ENCODE assay signal across 10 mouse cellular contexts in the genomic region with DNA sequence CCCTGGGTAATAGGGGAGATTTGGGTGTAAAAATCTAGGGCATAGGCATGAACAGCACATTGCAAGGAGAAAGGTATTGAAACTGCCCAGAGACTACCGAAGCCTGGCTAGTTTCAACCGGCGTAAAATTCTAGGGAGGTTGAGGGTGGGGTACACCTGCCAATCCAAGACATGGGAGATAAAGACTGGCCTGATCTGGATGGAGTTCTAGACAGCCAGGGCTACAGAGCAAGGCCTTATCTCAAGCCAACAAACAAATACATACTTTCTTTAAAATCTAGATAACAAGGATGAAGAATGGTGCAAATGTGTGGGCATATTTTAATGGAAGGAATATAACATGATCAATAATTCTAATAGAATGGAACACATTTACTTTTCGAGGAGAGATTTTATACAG. TPM values are rescaled to one million over a fixed set of nuclear protein-coding genes. Genes with fewer than 3 reads are reported as not detected.
DNase-seq lines count a peak whose midpoint lies in the region; ATAC-seq lines count a peak whose summit lies in the region.
"Had no signal": no experiment of that assay in that cellular context is flagged by ENCODE, and none has a peak within 500 bp of the region (broad histone marks: within the 10 kb centered on the region; RNA-seq: fewer than 3 reads in every experiment).

No protein-coding gene starts in this region.

- peaks cover 27% of the 10 kb centered on the region for H3K4me1 ChIP-seq in kidney, embryonic 16.5 days (ENCODE audit: insufficient read depth, low read length)
- H3K4me1 ChIP-seq in forebrain, embryonic 11.5 days (replicated peaks; ENCODE audit: control insufficient read depth, insufficient read depth, low read length): peaks cover 6% of the 10 kb centered on the region; the same call in 1 of the 2 replicates
- H3K4me1 ChIP-seq in limb, embryonic 15.5 days: peaks cover 24% of the 10 kb centered on the region
- peaks cover 7% of the 10 kb centered on the region for H3K4me1 ChIP-seq in neural tube, embryonic 14.5 days (ENCODE audit: control insufficient read depth, insufficient read depth, low read length)

- no peak; the same call in 1 of the 2 replicates for ATAC-seq in kidney, embryonic 16.5 days (ENCODE audit: low FRiP score, low TSS enrichment)
- ATAC-seq in forebrain, embryonic 11.5 days (replicated peaks; ENCODE audit: low FRiP score): no peak
- no peak for ATAC-seq in limb, embryonic 15.5 days (ENCODE audit: insufficient number of reproducible peaks, low FRiP score, low TSS enrichment, low read depth)
- ATAC-seq in neural tube, embryonic 14.5 days (ENCODE audit: low read depth): no peak

- no peak overlapping the region for H3K27ac ChIP-seq in kidney, embryonic 16.5 days (ENCODE audit: low read length)
- H3K27ac ChIP-seq in forebrain, embryonic 11.5 days (ENCODE audit: low read depth, low read length): no peak overlapping the region
- H3K27ac ChIP-seq in limb, embryonic 15.5 days: no peak overlapping the region
- H3K27ac ChIP-seq in neural tube, embryonic 14.5 days (ENCODE audit: low read depth, low read length): no peak overlapping the region

- H3K36me3 ChIP-seq in kidney, embryonic 16.5 days (ENCODE audit: insufficient read depth, low read length): peaks cover 24% of the 10 kb centered on the region
- H3K36me3 ChIP-seq in forebrain, embryonic 11.5 days (ENCODE audit: control insufficient read depth, insufficient read depth, low read length): peaks cover 4% of the 10 kb centered on the region; the same call in 1 of the 2 replicates
- H3K36me3 ChIP-seq in limb, embryonic 15.5 days: peaks cover 23% of the 10 kb centered on the region
- H3K36me3 ChIP-seq in neural tube, embryonic 14.5 days (ENCODE audit: control insufficient read depth, insufficient read depth, low read length): peaks cover 19% of the 10 kb centered on the region

- H3K9ac ChIP-seq in kidney, embryonic 16.5 days (replicated peaks; ENCODE audit: low read length): peak overlapping the region; percentile 68; the same call in 1 of the 2 replicates
- peak overlapping the region; percentile 67; the same call in 1 of the 2 replicates for H3K9ac ChIP-seq in forebrain, embryonic 11.5 days (ENCODE audit: low read length)
- no peak overlapping the region for H3K9ac ChIP-seq in limb, embryonic 15.5 days
- peak overlapping the region; percentile 51; the same call in 1 of the 2 replicates for H3K9ac ChIP-seq in neural tube, embryonic 14.5 days (replicated peaks; ENCODE audit: low read depth, low read length)

- peak overlapping the region; percentile 92 for H3K4me2 ChIP-seq in kidney, embryonic 16.5 days (replicated peaks; ENCODE audit: low read depth, low read length)
- H3K4me2 ChIP-seq in forebrain, embryonic 11.5 days (ENCODE audit: low read depth, low read length, severe bottlenecking): peak overlapping the region; percentile 68
- H3K4me2 ChIP-seq in limb, embryonic 15.5 days: peak overlapping the region; percentile 62
- H3K4me2 ChIP-seq in neural tube, embryonic 14.5 days (ENCODE audit: low read depth, low read length): peak overlapping the region; percentile 63

- intact Hi-C loops in left cerebral cortex, postnatal 10 days (cut with DNase I): no loop called here

- no peak for DNase-seq in kidney, postnatal 36 days
- DNase-seq in forebrain, embryonic 11.5 days (ENCODE audit: low spot score): no peak
- no peak for DNase-seq in layer of hippocampus, postnatal 10 days (ENCODE audit: low spot score in 2 of 2)
- DNase-seq in left cerebral cortex, postnatal 10 days (ENCODE audit: extremely low spot score in 1 of 2, low spot score in 2 of 2): no peak
- DNase-seq in layer of hippocampus, postnatal 36 days: no peak
- DNase-seq: right cerebral cortex, postnatal 4 days had no signal

- H3K9me3 ChIP-seq in kidney, embryonic 16.5 days (ENCODE audit: low read length): no peaks in the 10 kb centered on the region
- H3K9me3 ChIP-seq in forebrain, embryonic 11.5 days (ENCODE audit: control insufficient read depth, low read length): no peaks in the 10 kb centered on the region
- no peaks in the 10 kb centered on the region for H3K9me3 ChIP-seq in limb, embryonic 15.5 days
- no peaks in the 10 kb centered on the region for H3K9me3 ChIP-seq in neural tube, embryonic 14.5 days (ENCODE audit: control insufficient read depth, low read length)

- H3K4me3 ChIP-seq in kidney, embryonic 16.5 days (ENCODE audit: low read length): peak overlapping the region; percentile 77
- H3K4me3 ChIP-seq in forebrain, embryonic 11.5 days (ENCODE audit: low read depth, low read length): peak overlapping the region; percentile 68
- peak overlapping the region; percentile 79 for H3K4me3 ChIP-seq in limb, embryonic 15.5 days
- H3K4me3 ChIP-seq in neural tube, embryonic 14.5 days (ENCODE audit: low read depth, low read length): peak overlapping the region; percentile 46

- H3K27me3 ChIP-seq in kidney, embryonic 16.5 days (ENCODE audit: insufficient read depth, low read length): no peaks in the 10 kb centered on the region
- H3K27me3 ChIP-seq in forebrain, embryonic 11.5 days (ENCODE audit: control insufficient read depth, insufficient read depth, low read length): peaks cover 14% of the 10 kb centered on the region
- H3K27me3 ChIP-seq in limb, embryonic 15.5 days: peaks cover 24% of the 10 kb centered on the region
- H3K27me3 ChIP-seq in neural tube, embryonic 14.5 days (ENCODE audit: control insufficient read depth, insufficient read depth, low read length): peaks cover 7% of the 10 kb centered on the region

- 43% methylated on average over 4 of the region's 4 CpGs for WGBS in kidney, embryonic 16.5 days
- WGBS in forebrain, embryonic 11.5 days: 44% methylated on average over 4 of the region's 4 CpGs
- 48% methylated on average over 4 of the region's 4 CpGs for WGBS in limb, embryonic 15.5 days
- 54% methylated on average over 4 of the region's 4 CpGs for WGBS in neural tube, embryonic 14.5 days

RNA-seq across cellular contexts. Expression of gene Shkbp1, which starts 1.0 kb away (rescaled TPM):
- 51.4 and 56.9 TPM in 2 replicates for polyA plus RNA-seq in kidney, embryonic 16.5 days (2015; fragmentation: Nextera tagmentation; extraction: Ambion mirVana)
- polyA plus RNA-seq in forebrain, embryonic 11.5 days (2014; fragmentation: Nextera tagmentation; extraction: Ambion mirVana): 64.3 and 67.6 TPM in 2 replicates
- 33.6 and 36.4 TPM in 2 replicates for polyA plus RNA-seq in limb, embryonic 15.5 days (2015; fragmentation: Nextera tagmentation; extraction: Ambion mirVana)
- polyA plus RNA-seq in neural tube, embryonic 14.5 days (2014; fragmentation: Nextera tagmentation; extraction: Ambion mirVana): 29.6 and 35.6 TPM in 2 replicates
- 10 to 100 TPM; 24.9 to 29.9 TPM for total RNA-seq in layer of hippocampus, postnatal 10 days (2021)
- total RNA-seq in left cerebral cortex, postnatal 10 days (2021): 10 to 100 TPM; 24.7 to 27.9 TPM
- total RNA-seq in layer of hippocampus, postnatal 36 days (2021): 10 to 100 TPM; 36.2 to 37.3 TPM

RNA-seq across cellular contexts. Expression of gene Gm20479, which starts 2.4 kb away (rescaled TPM):
- polyA plus RNA-seq in kidney, embryonic 16.5 days (2015; fragmentation: Nextera tagmentation; extraction: Ambion mirVana): 0.64 and 0.80 TPM in 2 replicates
- not detected in 2 replicates for polyA plus RNA-seq in forebrain, embryonic 11.5 days (2014; fragmentation: Nextera tagmentation; extraction: Ambion mirVana)
- 0.31 and 0.67 TPM in 2 replicates for polyA plus RNA-seq in limb, embryonic 15.5 days (2015; fragmentation: Nextera tagmentation; extraction: Ambion mirVana)
- not detected in 2 replicates for polyA plus RNA-seq in neural tube, embryonic 14.5 days (2014; fragmentation: Nextera tagmentation; extraction: Ambion mirVana)
- total RNA-seq in layer of hippocampus, postnatal 10 days (2021): not detected
- total RNA-seq in left cerebral cortex, postnatal 10 days (2021): not detected
- total RNA-seq in layer of hippocampus, postnatal 36 days (2021): not detected
- total RNA-seq: common myeloid progenitor, adult 5-6 weeks had no signal

RNA-seq across cellular contexts. Expression of gene Ltbp4, which starts 17.3 kb away (rescaled TPM):
- 45.9 and 55.8 TPM in 2 replicates for polyA plus RNA-seq in kidney, embryonic 16.5 days (2015; fragmentation: Nextera tagmentation; extraction: Ambion mirVana)
- 11.9 and 13.0 TPM in 2 replicates for polyA plus RNA-seq in forebrain, embryonic 11.5 days (2014; fragmentation: Nextera tagmentation; extraction: Ambion mirVana)
- 66.0 and 74.2 TPM in 2 replicates for polyA plus RNA-seq in limb, embryonic 15.5 days (2015; fragmentation: Nextera tagmentation; extraction: Ambion mirVana)
- polyA plus RNA-seq in neural tube, embryonic 14.5 days (2014; fragmentation: Nextera tagmentation; extraction: Ambion mirVana): 5.8 and 11.5 TPM in 2 replicates
- total RNA-seq in layer of hippocampus, postnatal 10 days (2021): 10 to 100 TPM; 49.9 to 59.2 TPM
- 10 to 100 TPM; 52.3 to 57.5 TPM for total RNA-seq in left cerebral cortex, postnatal 10 days (2021)
- 10 to 100 TPM; 52.8 to 59.6 TPM for total RNA-seq in layer of hippocampus, postnatal 36 days (2021)
- total RNA-seq: common myeloid progenitor, adult 5-6 weeks had no signal
